8 mouse cellular contexts compared by ENCODE assay signal in the genomic region with DNA sequence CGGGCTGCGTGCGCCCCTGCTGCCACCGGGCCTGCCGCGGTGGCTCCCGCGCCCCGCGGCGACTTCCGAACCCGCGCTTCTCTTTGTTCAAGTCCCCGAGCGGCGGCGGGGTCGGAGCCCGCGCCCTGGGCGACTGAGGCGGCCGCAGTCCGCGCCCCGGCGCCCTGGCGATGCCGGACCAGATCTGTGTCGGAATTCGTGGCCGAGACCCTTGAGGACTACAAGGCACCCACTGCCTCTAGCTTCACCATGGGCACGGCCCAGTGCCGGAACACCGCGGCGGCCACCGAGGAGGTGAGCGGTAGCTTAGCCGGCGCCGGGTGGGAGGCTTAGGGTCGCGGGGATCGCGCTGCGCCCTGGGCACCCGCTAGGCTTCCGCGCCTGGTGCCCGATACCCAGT. TPM values are rescaled to one million over a fixed set of nuclear protein-coding genes. Genes with fewer than 3 reads are reported as not detected.
DNase-seq lines count a peak whose midpoint lies in the region; ATAC-seq and TF ChIP-seq lines count a peak whose summit lies in the region.
"Not testable (repeated sequence)": the region's sequence is repeated elsewhere in the genome, so short reads cannot be mapped to it uniquely, and the experiment has no call there.

No protein-coding gene starts in this region.

- under 1% methylated on average over 29 of the region's 52 CpGs for WGBS in embryonic facial prominence, embryonic 12.5 days
- WGBS in hindbrain, postnatal 0 days: 1% methylated on average over 41 of the region's 52 CpGs
- WGBS in limb, embryonic 13.5 days: 0% methylated on average over 51 of the region's 52 CpGs
- under 1% methylated on average over 47 of the region's 52 CpGs for WGBS in midbrain, embryonic 10.5 days
- 2% methylated on average over 51 of the region's 52 CpGs for WGBS in thymus, adult 2 months

- not testable (repeated sequence) for H3K36me3 ChIP-seq in embryonic facial prominence, embryonic 12.5 days; hindbrain, postnatal 0 days (ENCODE audit: insufficient read depth, low read length); limb, embryonic 13.5 days; midbrain, embryonic 10.5 days; thymus, adult 2 months (ENCODE audit: control insufficient read depth, insufficient read depth, low read length)

- H3K9ac ChIP-seq in embryonic facial prominence, embryonic 12.5 days: peak overlapping the region; percentile 64
- not testable (repeated sequence) for H3K9ac ChIP-seq in hindbrain, postnatal 0 days (replicated peaks; ENCODE audit: low read length)
- peak overlapping the region; percentile 74 for H3K9ac ChIP-seq in limb, embryonic 13.5 days

- peak overlapping the region; percentile 38 for H3K4me2 ChIP-seq in embryonic facial prominence, embryonic 12.5 days (replicated peaks)
- H3K4me2 ChIP-seq in hindbrain, postnatal 0 days (ENCODE audit: low read depth, low read length): peak overlapping the region; percentile 38; the same call in 1 of the 2 replicates
- peak overlapping the region; percentile 56 for H3K4me2 ChIP-seq in limb, embryonic 13.5 days (replicated peaks)

- not testable (repeated sequence) for H3K27ac ChIP-seq in embryonic facial prominence, embryonic 12.5 days; limb, embryonic 13.5 days; thymus, adult 2 months (ENCODE audit: control insufficient read depth, insufficient read depth, low read length)
- peak overlapping the region; percentile 64; the same call in 1 of the 2 replicates for H3K27ac ChIP-seq in hindbrain, postnatal 0 days
- H3K27ac ChIP-seq in midbrain, embryonic 10.5 days (replicated peaks): peak overlapping the region; percentile 87

- not testable (repeated sequence) for H3K4me1 ChIP-seq in embryonic facial prominence, embryonic 12.5 days; hindbrain, postnatal 0 days (ENCODE audit: insufficient read depth, low read length); limb, embryonic 13.5 days; midbrain, embryonic 10.5 days; thymus, adult 2 months (replicated peaks; ENCODE audit: control insufficient read depth, insufficient read depth, low read length)

- H3K4me3 ChIP-seq in embryonic facial prominence, embryonic 12.5 days: peak overlapping the region; percentile 59
- peak overlapping the region; percentile 37 for H3K4me3 ChIP-seq in hindbrain, postnatal 0 days (ENCODE audit: low read length)
- peak overlapping the region; percentile 60 for H3K4me3 ChIP-seq in limb, embryonic 13.5 days
- H3K4me3 ChIP-seq in midbrain, embryonic 10.5 days: peak overlapping the region; percentile 65
- peak overlapping the region; percentile 71 for H3K4me3 ChIP-seq in thymus, adult 2 months (ENCODE audit: control insufficient read depth, insufficient read depth, low read length)

- ATAC-seq in embryonic facial prominence, embryonic 12.5 days (ENCODE audit: insufficient number of reproducible peaks, insufficient read depth, low FRiP score, low TSS enrichment); hindbrain, postnatal 0 days; limb, embryonic 13.5 days (ENCODE audit: low FRiP score, low read depth): not testable (repeated sequence)

- H3K9me3 ChIP-seq in embryonic facial prominence, embryonic 12.5 days; hindbrain, postnatal 0 days (ENCODE audit: low read length); limb, embryonic 13.5 days; midbrain, embryonic 10.5 days (replicated peaks): not testable (repeated sequence)

- not testable (repeated sequence) for H3K27me3 ChIP-seq in embryonic facial prominence, embryonic 12.5 days; hindbrain, postnatal 0 days (ENCODE audit: insufficient read depth, low read length); limb, embryonic 13.5 days; midbrain, embryonic 10.5 days (ENCODE audit: low read depth, poor library complexity, severe bottlenecking); thymus, adult 2 months (ENCODE audit: control insufficient read depth, insufficient read depth, low read length)

- DNase-seq in ZHBTc4 (ENCODE audit: low read depth, low spot score): peak; percentile 38
- peak; percentile 12 for DNase-seq in gastrocnemius, postnatal 4 days (ENCODE audit: low spot score in 2 of 2)
- DNase-seq in hindbrain, postnatal 0 days (ENCODE audit: low spot score): peak; percentile 1
- peak; percentile 41 for DNase-seq in midbrain, embryonic 10.5 days (ENCODE audit: low spot score)
- DNase-seq in retina, embryonic 14.5 days (ENCODE audit: low spot score): peak; percentile 32
- peak; percentile 9 for DNase-seq in thymus, adult 2 months

- not testable (repeated sequence) for TF ChIP-seq POLR2A in thymus, adult 2 months (IDR thresholded peaks at IDR 0.05; ENCODE audit: control insufficient read depth, extremely low read depth, insufficient read depth, low read length, poor library complexity)

- not testable (repeated sequence) for TF ChIP-seq CTCF in hindbrain, postnatal 0 days (IDR thresholded peaks at IDR 0.05; ENCODE audit: low read depth); thymus, adult 2 months (IDR thresholded peaks at IDR 0.05; ENCODE audit: borderline replicate concordance, control insufficient read depth, extremely low read depth, insufficient read depth, low read length, poor library complexity)

RNA-seq across cellular contexts. Expression of a gene that starts 0.3 kb away (rescaled TPM):
- 15.3 and 17.0 TPM in 2 replicates for polyA plus RNA-seq in embryonic facial prominence, embryonic 12.5 days (2016; fragmentation: Nextera tagmentation; extraction: Ambion mirVana)
- 10 to 100 TPM; 15.8 TPM for total RNA-seq in gastrocnemius, postnatal 4 days (2021)
- total RNA-seq in hindbrain, postnatal 0 days (2014; rRNA removed): 20.0 and 22.8 TPM in 2 replicates
- 15.7 and 15.8 TPM in 2 replicates for polyA plus RNA-seq in hindbrain, postnatal 0 days (2015; fragmentation: Nextera tagmentation; extraction: Ambion mirVana)
- 10.7 and 11.1 TPM in 2 replicates for polyA plus RNA-seq in limb, embryonic 13.5 days (2015; fragmentation: Nextera tagmentation; extraction: Ambion mirVana)
- polyA plus RNA-seq in midbrain, embryonic 10.5 days (2016; fragmentation: Nextera tagmentation; extraction: Ambion mirVana): 11.6 and 14.6 TPM in 2 replicates
- 3.6 and 5.4 TPM in 2 replicates for polyA plus RNA-seq in thymus, adult 2 months (2012; rRNA removed)
